Mouse (Mus musculus): ENCODE results near the gene Tnrc18.

The Tnrc18 gene

DNA sequence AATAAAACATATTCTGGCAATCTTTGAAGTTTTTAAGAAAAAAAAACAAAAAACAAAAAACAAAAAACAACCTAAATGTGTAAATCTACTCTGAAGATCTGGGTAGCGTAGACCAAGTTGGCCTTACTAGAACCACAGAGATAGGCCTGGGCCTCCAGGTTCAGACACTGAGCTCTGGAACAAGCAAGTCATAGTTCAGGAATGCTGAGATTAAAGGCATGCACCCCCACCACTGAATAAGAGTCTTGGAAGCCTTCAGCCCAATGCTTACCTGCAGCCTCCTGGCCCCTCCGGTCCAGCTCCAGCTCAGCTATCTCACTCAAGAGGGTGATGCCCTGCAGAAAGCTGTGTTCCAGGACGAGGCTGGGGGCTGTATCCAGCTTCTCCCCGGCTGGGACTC lies 46.4 kb downstream of the Tnrc18 start:
- DNase-seq, result no peak

DNA sequence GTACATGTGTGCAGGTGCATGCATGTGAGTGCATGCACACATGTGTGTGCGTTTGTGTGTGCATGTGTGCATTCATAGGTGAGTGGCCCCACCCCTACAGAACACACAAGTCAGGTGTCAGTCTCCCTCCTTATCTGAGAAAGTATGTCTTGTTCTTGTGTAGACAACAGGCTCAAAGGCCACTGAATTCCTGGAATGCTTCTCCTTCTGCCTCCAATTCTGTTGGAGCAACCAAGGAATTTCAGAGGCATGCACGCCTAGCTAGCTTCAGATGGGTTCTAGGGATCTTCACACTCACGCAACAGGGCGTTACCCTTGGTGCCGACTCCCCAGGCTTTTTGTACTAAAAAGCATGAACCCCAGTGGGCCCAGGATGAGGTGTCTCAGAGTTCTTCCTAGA lies 47.8 kb downstream of the Tnrc18 start:
- no peak for DNase-seq

DNA sequence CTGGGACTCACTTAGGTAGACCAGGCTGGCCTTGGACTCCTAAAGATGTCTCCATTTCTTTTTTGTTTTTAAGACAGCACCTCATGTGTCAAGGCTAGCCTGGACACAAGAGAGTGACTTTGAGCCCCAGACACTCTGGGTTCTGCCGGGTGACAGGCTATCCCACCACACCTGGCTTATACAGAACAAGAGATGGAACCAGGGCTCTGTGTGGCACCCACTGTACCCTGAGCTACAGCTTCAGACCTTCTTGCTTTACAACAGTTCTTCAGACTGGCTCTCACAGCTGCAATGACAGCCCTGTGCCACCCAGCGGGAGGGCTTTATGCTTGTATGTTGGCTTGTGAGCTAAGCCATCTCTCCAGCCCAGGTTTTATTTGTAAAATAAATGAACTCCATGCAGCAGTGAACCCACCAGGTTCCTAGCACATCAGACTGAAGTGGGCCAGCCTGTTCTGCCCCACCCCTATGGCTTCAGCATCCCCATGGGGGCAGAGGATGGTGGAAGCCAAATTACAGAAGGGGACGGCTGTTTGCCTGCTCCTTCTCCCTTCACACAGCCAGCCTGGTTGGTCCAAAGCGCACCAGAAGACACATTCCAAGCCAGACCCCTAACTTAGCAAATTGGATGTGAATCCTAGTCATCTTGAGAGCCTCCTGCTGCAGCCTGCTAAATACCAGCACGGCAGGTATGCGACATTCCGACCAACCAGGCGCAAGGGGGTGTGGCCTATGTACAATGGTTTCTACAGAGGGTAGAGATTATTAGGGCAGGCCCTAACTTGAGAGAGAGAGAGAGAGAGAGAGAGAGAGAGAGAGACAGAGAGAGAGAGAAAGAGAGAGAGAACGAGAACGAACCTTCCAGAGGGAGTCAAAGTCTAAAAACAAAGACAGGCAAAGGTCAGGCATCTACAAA lies 48.9 kb downstream of the Tnrc18 start:
- no peak for DNase-seq

- peak in 1 of 2 experiments; percentile 33 for DNase-seq
Measured at GRCm38 (mm10) chr5:142767937-142768336, 49.5 kb downstream of the Tnrc18 start.

DNA sequence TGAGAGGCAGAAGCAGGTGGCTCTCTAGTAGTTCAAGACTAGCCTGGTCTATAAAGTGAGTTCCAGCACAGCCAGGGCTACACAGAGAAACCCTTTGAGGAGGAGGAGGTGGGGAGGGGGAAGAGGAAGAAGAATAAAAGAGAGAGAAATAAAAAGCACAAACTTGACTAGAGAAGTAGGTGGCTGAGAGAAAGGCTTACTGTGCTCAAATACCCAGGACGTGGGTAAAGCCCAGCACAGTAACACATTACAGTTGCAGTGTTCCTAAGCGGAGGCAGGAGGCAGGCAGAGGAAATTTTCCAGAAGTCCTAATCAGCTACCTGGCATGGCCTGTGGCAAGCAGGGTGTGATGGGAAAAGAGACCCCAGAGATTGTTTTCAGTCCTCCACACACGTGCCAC lies 50.8 kb downstream of the Tnrc18 start:
- no peak for DNase-seq

- no peak for DNase-seq
Measured at GRCm38 (mm10) chr5:142764889-142765288, 52.6 kb downstream of the Tnrc18 start.

GRCm38 (mm10) chr5:142764306-142764705 lies 53.2 kb downstream of the Tnrc18 start:
- DNase-seq, result no peak

GRCm38 (mm10) chr5:142762082-142762807 lies 55.2 kb downstream of the Tnrc18 start:
- no peak for DNase-seq

- no peak for DNase-seq
Measured at GRCm38 (mm10) chr5:142761326-142761983, 56.0 kb downstream of the Tnrc18 start.

GRCm38 (mm10) chr5:142759786-142760185 lies 57.7 kb downstream of the Tnrc18 start:
- DNase-seq, result no peak

- DNase-seq, result no peak
Measured at GRCm38 (mm10) chr5:142752241-142752640, 65.2 kb downstream of the Tnrc18 start.

- DNase-seq, result no peak
Measured at GRCm38 (mm10) chr5:142750173-142750572, 67.3 kb downstream of the Tnrc18 start.

GRCm38 (mm10) chr5:142747026-142747629 lies 70.3 kb downstream of the Tnrc18 start:
- DNase-seq, result no peak

DNA sequence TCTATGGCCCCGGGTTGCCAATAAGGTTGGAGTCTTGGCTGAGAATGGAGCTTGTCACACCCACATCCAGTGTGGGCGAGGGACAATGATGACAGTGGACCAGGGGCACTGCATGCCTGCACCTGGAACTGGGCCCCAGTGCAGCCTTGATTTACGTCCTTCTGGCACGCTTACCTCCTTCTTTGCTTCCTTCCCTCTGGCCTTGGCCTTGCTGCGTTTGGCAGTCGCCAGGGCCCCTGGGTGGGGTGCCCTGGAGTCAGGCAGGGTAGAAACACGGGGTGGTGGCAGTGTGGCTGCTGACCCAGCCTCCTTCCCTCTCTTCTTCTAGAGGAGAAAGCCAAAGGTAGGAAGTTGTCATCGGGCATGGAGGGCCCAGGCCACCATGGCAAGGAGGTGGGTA lies 77.5 kb downstream of the Tnrc18 start:
- DNase-seq, result no peak

- DNase-seq, result no peak
Measured at GRCm38 (mm10) chr5:142731916-142732315, 85.5 kb downstream of the Tnrc18 start.

- no peak for DNase-seq
Measured at GRCm38 (mm10) chr5:142730295-142730694, 87.2 kb downstream of the Tnrc18 start.

GRCm38 (mm10) chr5:142728301-142728700 lies 89.2 kb downstream of the Tnrc18 start:
- no peak for DNase-seq

- no peak for DNase-seq
Measured at GRCm38 (mm10) chr5:142726748-142727147, 90.7 kb downstream of the Tnrc18 start.

DNA sequence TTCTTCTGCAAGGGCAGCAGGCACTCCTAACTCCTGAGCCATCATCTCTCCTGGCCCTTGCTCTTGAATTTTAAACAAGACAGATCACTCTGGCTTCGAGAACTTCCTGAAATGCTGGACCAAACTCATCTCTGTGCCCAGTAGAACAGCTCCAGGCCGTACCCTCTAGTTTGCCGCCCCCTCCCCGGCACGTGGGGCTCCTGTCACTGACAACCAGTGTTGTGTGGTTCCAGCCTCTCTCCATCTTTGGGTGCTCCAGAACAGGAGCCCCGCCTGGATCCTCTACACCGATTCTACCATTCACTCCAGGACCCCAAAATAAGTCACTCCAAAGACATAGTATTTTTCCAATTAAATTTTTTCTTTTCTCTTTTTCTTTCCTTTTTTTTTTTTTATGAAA lies 93.2 kb downstream of the Tnrc18 start:
- no peak for DNase-seq

- DNase-seq, result peak; percentile 28 to 42
Measured at GRCm38 (mm10) chr5:142723520-142724133, 93.8 kb downstream of the Tnrc18 start.

DNA sequence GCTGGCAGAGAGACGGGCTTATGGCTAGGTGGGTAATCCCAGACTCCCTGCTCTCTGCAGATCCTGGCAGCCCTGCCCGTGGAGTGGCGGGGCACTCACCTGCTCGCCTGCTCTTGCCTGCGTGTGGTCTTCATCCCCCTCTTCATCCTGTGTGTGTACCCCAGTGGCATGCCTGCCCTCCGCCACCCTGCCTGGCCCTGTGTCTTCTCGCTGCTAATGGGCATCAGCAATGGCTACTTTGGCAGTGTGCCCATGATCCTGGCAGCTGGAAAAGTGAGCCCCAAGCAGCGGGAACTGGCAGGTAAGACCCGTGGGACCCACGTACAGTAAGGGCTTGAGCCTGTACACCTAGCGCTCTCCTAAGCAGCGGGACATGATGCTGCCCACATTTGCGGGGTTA lies 97.6 kb downstream of the Tnrc18 start:
- DNase-seq, result no peak

DNA sequence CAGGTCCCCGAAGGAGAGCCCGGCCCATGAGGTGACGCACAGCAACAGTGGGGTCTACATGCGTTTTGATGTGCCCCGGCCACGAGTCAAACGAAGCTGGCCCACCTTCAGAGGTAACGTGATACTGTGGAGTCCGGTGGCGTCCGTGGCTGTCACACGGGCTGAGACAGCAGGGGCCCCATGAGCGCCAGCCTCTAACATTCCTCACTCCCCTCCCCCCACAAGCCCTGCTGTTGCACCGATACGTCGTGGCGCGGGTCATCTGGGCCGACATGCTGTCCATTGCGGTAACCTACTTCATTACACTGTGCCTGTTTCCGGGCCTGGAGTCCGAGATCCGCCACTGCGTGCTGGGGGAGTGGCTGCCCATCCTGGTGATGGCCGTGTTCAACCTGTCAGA lies 99.0 kb downstream of the Tnrc18 start:
- DNase-seq, result no peak

DNA sequence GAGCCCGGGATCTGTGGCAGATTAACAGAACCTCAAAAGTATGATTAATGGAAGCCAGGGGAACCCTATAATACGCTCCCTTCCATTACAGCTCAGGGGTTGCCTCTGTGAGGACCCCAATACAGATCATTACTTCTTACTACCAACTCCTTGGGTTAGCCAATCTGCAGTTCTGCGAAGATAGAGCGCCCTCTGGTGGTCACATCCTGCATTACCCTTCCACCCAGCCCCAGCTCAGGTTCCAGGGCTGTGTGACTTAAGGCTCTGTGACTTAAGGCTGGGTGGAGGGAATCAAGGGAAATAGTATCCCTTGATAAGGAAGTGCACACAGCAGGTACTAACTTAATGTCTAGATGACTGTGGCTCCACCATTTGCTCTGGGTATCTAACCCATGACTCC lies 99.4 kb downstream of the Tnrc18 start:
- peak; percentile 27 to 32 for DNase-seq

All from thymus, adult 18-20 months (tissue).